Mouse (Mus musculus) embryo, embryonic 10.5 days (tissue): ENCODE data around the gene Shmt2.
A peak's percentile ranks its signal among the peaks of the same experiment; 100 is the strongest.

Experiments used
- DNase-seq: peaks from one replicate; pipeline ENCODE4 v3.0.0-alpha.2; 2015; ENCODE audit warnings: low spot score

Shmt2 gene

GRCm38 (mm10) chr10:127522088-127522581, at the start of gene Shmt2:
Gene Shmt2, minus strand, starts transcription at chr10:127522444.
- peak; percentile 99 for DNase-seq

GRCm38 (mm10) chr10:127570937-127571641, 48.8 kb upstream of the Shmt2 start:
- DNase-seq: no peak

GRCm38 (mm10) chr10:127570384-127570783, 48.1 kb upstream of the Shmt2 start:
- DNase-seq: no peak

- peak; percentile 93 for DNase-seq
Measured at GRCm38 (mm10) chr10:127569450-127569849, 47.2 kb upstream of the Shmt2 start.

- DNase-seq: no peak
Measured at GRCm38 (mm10) chr10:127566553-127567326, 44.5 kb upstream of the Shmt2 start.

- peak; percentile 21 for DNase-seq
Measured at GRCm38 (mm10) chr10:127564301-127564700, 42.1 kb upstream of the Shmt2 start.

- DNase-seq: no peak
Measured at GRCm38 (mm10) chr10:127563840-127564239, 41.6 kb upstream of the Shmt2 start.

- DNase-seq: no peak
Measured at GRCm38 (mm10) chr10:127561145-127561544, 38.9 kb upstream of the Shmt2 start.

- DNase-seq: peak; percentile 34
Measured at GRCm38 (mm10) chr10:127557397-127557796, 35.2 kb upstream of the Shmt2 start.

GRCm38 (mm10) chr10:127555703-127556102, 33.5 kb upstream of the Shmt2 start:
- DNase-seq: peak; percentile 71

- DNase-seq: no peak
Measured at GRCm38 (mm10) chr10:127549892-127550291, 27.6 kb upstream of the Shmt2 start.

- DNase-seq: no peak
Measured at GRCm38 (mm10) chr10:127548236-127548635, 26.0 kb upstream of the Shmt2 start.

GRCm38 (mm10) chr10:127546505-127546904, 24.3 kb upstream of the Shmt2 start:
- DNase-seq: no peak

- no peak for DNase-seq
Measured at GRCm38 (mm10) chr10:127544375-127544774, 22.1 kb upstream of the Shmt2 start.

GRCm38 (mm10) chr10:127543916-127544315, 21.7 kb upstream of the Shmt2 start:
- no peak for DNase-seq

GRCm38 (mm10) chr10:127542720-127543119, 20.5 kb upstream of the Shmt2 start:
- no peak for DNase-seq

GRCm38 (mm10) chr10:127542084-127542483, 19.8 kb upstream of the Shmt2 start:
- no peak for DNase-seq

GRCm38 (mm10) chr10:127541510-127541909, 19.3 kb upstream of the Shmt2 start:
- DNase-seq: no peak

- peak; percentile 88 for DNase-seq
Measured at GRCm38 (mm10) chr10:127537854-127538583, 15.8 kb upstream of the Shmt2 start.

GRCm38 (mm10) chr10:127536586-127537314, 14.5 kb upstream of the Shmt2 start:
- peak; percentile 74 for DNase-seq

- DNase-seq: peak; percentile 39
Measured at GRCm38 (mm10) chr10:127534929-127535384, 12.7 kb upstream of the Shmt2 start.
